Mouse (Mus musculus) hindbrain, embryonic 16.5 days (tissue): ENCODE results near the gene Crlf3. TPM values are rescaled to one million over a fixed set of nuclear protein-coding genes. Genes with fewer than 3 reads are reported as not detected.
"Not testable (repeated sequence)": the region's sequence is repeated elsewhere in the genome, so short reads cannot be mapped to it uniquely, and the experiment has no call there.

ENCODE experiments used
- ATAC-seq: fragments of 200-750 bp; cut with Nextera tagmentation; 2 replicates; pipeline ENCODE4 v1.8.0; 2017; ENCODE audit warnings: moderate TSS enrichment, moderate library complexity
- H3K27ac ChIP-seq: fragments of 300-500 bp; sonication (generic); 2 replicates; pipeline ENCODE4 v1.5.1; 2014; ENCODE audit warnings: low read depth, mild to moderate bottlenecking, control low read depth, low read length, moderate library complexity
- H3K27me3 ChIP-seq: fragments of 300-500 bp; sonication (generic); replicated peaks from 2 replicates; pipeline ENCODE4 v1.6.1; 2014; ENCODE audit warnings: low read length; ENCODE audit not compliant: control insufficient read depth, insufficient read depth
- H3K36me3 ChIP-seq: fragments of 300-500 bp; sonication (generic); 2 replicates; pipeline ENCODE4 v1.6.1; 2014; ENCODE audit warnings: mild to moderate bottlenecking, low read length, moderate library complexity, mixed read lengths; ENCODE audit not compliant: control insufficient read depth, insufficient read depth
- H3K4me1 ChIP-seq: fragments of 300-500 bp; sonication (generic); 2 replicates; pipeline ENCODE4 v1.6.1; 2014; ENCODE audit warnings: low read depth, low read length; ENCODE audit not compliant: control insufficient read depth, insufficient read depth
- H3K4me2 ChIP-seq: fragments of 300-500 bp; sonication (generic); 2 replicates; pipeline ENCODE4 v1.6.1; 2014; ENCODE audit warnings: mild to moderate bottlenecking, low read length, control low read depth, moderate library complexity
- H3K4me3 ChIP-seq: fragments of 300-500 bp; sonication (generic); 2 replicates; pipeline ENCODE4 v1.5.1; 2014; ENCODE audit warnings: mild to moderate bottlenecking, low read length, control low read depth, moderate library complexity
- H3K9ac ChIP-seq: fragments of 300-500 bp; sonication (generic); 2 replicates; pipeline ENCODE4 v1.6.1; 2014; ENCODE audit warnings: low read depth, mild to moderate bottlenecking, control low read depth, low read length, moderate library complexity
- H3K9me3 ChIP-seq: fragments of 300-500 bp; sonication (generic); 2 replicates; pipeline ENCODE4 v1.6.1; 2014; ENCODE audit warnings: mild to moderate bottlenecking, low read length, moderate library complexity; ENCODE audit not compliant: control insufficient read depth
- WGBS: fragments of 180-500 bp; shearing (Covaris S2); extraction: QIAGEN DNeasy Blood & Tissue Kit; methylation state at CpG from one replicate; pipeline ENCODE4 v1.1.7; 2014; 5-methylcytosine and 5-hydroxymethylcytosine counted together
- polyA plus RNA-seq: library from polyadenylated mRNA; unstranded; fragments of >200 nt; fragmentation: Nextera tagmentation; extraction: Ambion mirVana; gene quantifications from 2 replicates; pipeline ENCODE4 v1.2.1, GENCODE M21; 2015

The Crlf3 gene
- polyA plus RNA-seq, 1 experiment from 2014 or later: 12.6 TPM

GRCm38 (mm10) chr11:80046856-80047255 is 33.9 kb downstream of the Crlf3 start:
- no peak for ATAC-seq
- no peak overlapping the region for H3K9ac ChIP-seq
- H3K27me3 ChIP-seq: no peaks in the 10 kb centered on the region
- 0 out of 2 replicates have a peak, but pooled peaks cover 2% of the 10 kb centered on the region for H3K36me3 ChIP-seq
- no peaks in the 10 kb centered on the region for H3K9me3 ChIP-seq
- no peak overlapping the region for H3K4me2 ChIP-seq
- no peak overlapping the region for H3K4me3 ChIP-seq
- 87% methylated on average over 7 of the region's 7 CpGs for WGBS
- no peaks in the 10 kb centered on the region for H3K4me1 ChIP-seq
- no peak overlapping the region for H3K27ac ChIP-seq

GRCm38 (mm10) chr11:80043419-80043817 is 37.4 kb downstream of the Crlf3 start:
- H3K9ac ChIP-seq: no peak overlapping the region
- H3K36me3 ChIP-seq: 0 out of 2 replicates have a peak, but pooled peaks cover 2% of the 10 kb centered on the region
- no peaks in the 10 kb centered on the region for H3K9me3 ChIP-seq
- H3K4me3 ChIP-seq: no peak overlapping the region
- H3K4me2 ChIP-seq: no peak overlapping the region
- no peak for ATAC-seq
- H3K27ac ChIP-seq: no peak overlapping the region
- H3K27me3 ChIP-seq: no peaks in the 10 kb centered on the region
- H3K4me1 ChIP-seq: no peaks in the 10 kb centered on the region
- 85% methylated on average over 8 of the region's 8 CpGs for WGBS

- Histone ChIP-seq H3K36me3 (no peaks in the 10 kb centered on the region), H3K9me3 (no peaks in the 10 kb centered on the region), H3K4me3 (no peak overlapping the region), H3K27me3 (no peaks in the 10 kb centered on the region), H3K4me2 (no peak overlapping the region), H3K27ac (no peak overlapping the region), H3K9ac (no peak overlapping the region), H3K4me1 (no peaks in the 10 kb centered on the region)
- no peak for ATAC-seq
- WGBS: 54% methylated on average over 10 of the region's 10 CpGs
Measured at GRCm38 (mm10) chr11:80042615-80043418, 38.0 kb downstream of the Crlf3 start.

GRCm38 (mm10) chr11:80037495-80037894 is 43.3 kb downstream of the Crlf3 start:
- Histone ChIP-seq H3K4me2 (no peak overlapping the region), H3K9ac (no peak overlapping the region), H3K4me1 (no peaks in the 10 kb centered on the region), H3K9me3 (no peaks in the 10 kb centered on the region), H3K36me3 (peaks cover 8% of the 10 kb centered on the region), H3K4me3 (no peak overlapping the region), H3K27ac (no peak overlapping the region), H3K27me3 (no peaks in the 10 kb centered on the region)
- 79% methylated on average over 8 of the region's 8 CpGs for WGBS
- no peak for ATAC-seq

- Histone ChIP-seq H3K9me3 (no peaks in the 10 kb centered on the region), H3K4me2 (no peak overlapping the region), H3K27ac (no peak overlapping the region), H3K4me3 (no peak overlapping the region), H3K9ac (no peak overlapping the region), H3K4me1 (no peaks in the 10 kb centered on the region), H3K27me3 (no peaks in the 10 kb centered on the region), H3K36me3 (peaks cover 27% of the 10 kb centered on the region)
- ATAC-seq: no peak
- 93% methylated on average over 4 of the region's 4 CpGs for WGBS
Measured at GRCm38 (mm10) chr11:80021306-80021705, 59.5 kb downstream of the Crlf3 start.

- Histone ChIP-seq H3K9ac (no peak overlapping the region), H3K27ac (no peak overlapping the region), H3K4me3 (no peak overlapping the region), H3K4me1 (no peaks in the 10 kb centered on the region), H3K4me2 (no peak overlapping the region), H3K36me3 (peaks cover 22% of the 10 kb centered on the region), H3K9me3 (no peaks in the 10 kb centered on the region), H3K27me3 (no peaks in the 10 kb centered on the region)
- 91% methylated on average over 1 of the region's 1 CpGs for WGBS
- no peak for ATAC-seq
Measured at GRCm38 (mm10) chr11:80019792-80020191, 61.0 kb downstream of the Crlf3 start.

- 98% methylated on average over 3 of the region's 5 CpGs for WGBS
- ATAC-seq, H3K27me3 ChIP-seq, H3K4me2 ChIP-seq, H3K4me1 ChIP-seq, H3K27ac ChIP-seq, H3K9me3 ChIP-seq, H3K4me3 ChIP-seq, H3K9ac ChIP-seq: not testable (repeated sequence)
- peaks cover 18% of the 10 kb centered on the region for H3K36me3 ChIP-seq
Measured at GRCm38 (mm10) chr11:80016533-80016932, 64.3 kb downstream of the Crlf3 start.

Other genes starting within 250 kb of the Crlf3 start
- 37.3 and 39.9 TPM in 2 replicates for gene Utp6, start 118.6 kb downstream of the Crlf3 start, polyA plus RNA-seq
- 9.3 and 9.9 TPM in 2 replicates for gene Suz12, start 87.9 kb downstream of the Crlf3 start, polyA plus RNA-seq
- gene Atad5, start 8.4 kb upstream of the Crlf3 start, polyA plus RNA-seq: 4.3 and 4.4 TPM in 2 replicates
- gene Tefm, start 61.2 kb upstream of the Crlf3 start, polyA plus RNA-seq: 21.0 and 22.0 TPM in 2 replicates
- 4.0 and 4.1 TPM in 2 replicates for gene Adap2, start 73.1 kb upstream of the Crlf3 start, polyA plus RNA-seq
- 4.6 and 4.9 TPM in 2 replicates for gene Rnf135, start 102.9 kb upstream of the Crlf3 start, polyA plus RNA-seq
- 66.9 and 69.9 TPM in 2 replicates for gene Rhot1, start 128.0 kb upstream of the Crlf3 start, polyA plus RNA-seq
- 4.2 and 4.7 TPM in 2 replicates for gene Rhbdl3, start 219.9 kb upstream of the Crlf3 start, polyA plus RNA-seq